Mouse (Mus musculus): ENCODE measurements around the gene Galc. TPM values are rescaled to one million over a fixed set of nuclear protein-coding genes. Genes with fewer than 3 reads are reported as not detected.

The Galc gene
- polyA plus RNA-seq, 1 experiment: not detected

DNA sequence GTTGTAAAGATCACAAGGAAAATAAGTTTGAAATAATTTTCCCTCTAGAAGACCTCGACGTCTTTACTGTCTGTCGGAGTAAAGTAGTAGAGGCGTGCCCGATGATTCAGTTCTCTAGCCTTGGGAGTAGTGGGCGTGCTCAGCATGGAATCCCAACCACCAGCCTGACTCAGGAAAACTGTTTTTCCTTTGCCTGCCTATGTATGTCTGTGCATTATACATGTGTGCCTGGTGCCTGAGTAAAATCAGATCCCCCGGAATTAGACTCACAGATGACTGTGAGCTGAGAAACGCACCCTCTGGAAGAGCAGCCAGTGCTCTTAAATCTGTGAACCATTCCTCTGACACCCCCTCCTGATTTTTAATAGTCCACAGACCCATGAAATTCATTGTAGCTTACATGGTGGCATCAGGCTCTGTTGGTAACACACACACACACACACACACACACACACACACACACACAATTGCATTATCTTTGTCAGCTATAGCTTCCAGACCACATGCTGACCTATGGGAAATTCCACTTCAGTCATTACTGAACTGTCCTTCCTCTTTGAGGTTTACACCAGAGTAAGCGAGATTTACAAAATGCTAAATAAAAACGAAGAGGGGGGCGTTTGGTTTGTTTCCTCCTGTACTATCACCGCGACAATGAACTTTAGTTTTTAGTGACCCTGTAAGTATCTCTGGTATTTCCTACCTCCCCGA is 23.7 kb upstream of the Galc start:
- no peak overlapping the region for H3K4me3 ChIP-seq (ENCODE audit: insufficient read depth, low read depth, low read length)
- TF ChIP-seq POLR2A (IDR thresholded peaks at IDR 0.05; ENCODE audit: insufficient read depth, low read depth, low read length) (no peak), CTCF (IDR thresholded peaks at IDR 0.05; ENCODE audit: insufficient read depth, low read depth, low read length) (no peak)
- no peak overlapping the region for H3K27ac ChIP-seq (ENCODE audit: insufficient read depth, low read depth, low read length)
- no peaks in the 10 kb centered on the region; the same call in 1 of the 2 replicates for H3K4me1 ChIP-seq (ENCODE audit: control insufficient read depth, insufficient read depth, low read length)
- 58% methylated on average over 14 of the region's 14 CpGs for WGBS

DNA sequence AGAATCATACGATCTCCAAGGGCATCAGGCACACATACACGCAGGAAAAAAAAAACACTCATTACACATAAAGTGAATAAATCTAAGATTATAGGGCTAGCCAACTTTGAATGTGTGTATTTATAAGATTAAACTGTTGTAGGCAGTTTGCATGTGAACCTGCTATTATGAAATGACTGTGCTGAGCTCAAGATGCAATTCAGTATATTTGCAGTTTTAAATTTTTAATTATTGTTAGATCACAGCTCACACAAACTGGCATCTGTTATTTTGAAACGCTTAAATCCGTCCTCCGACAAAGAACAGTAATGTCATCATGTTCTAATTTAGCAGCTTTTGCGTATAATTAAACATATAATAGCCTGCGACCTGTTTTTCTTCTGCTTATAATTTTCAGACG is 21.7 kb upstream of the Galc start:
- TF ChIP-seq POLR2A (IDR thresholded peaks at IDR 0.05; ENCODE audit: insufficient read depth, low read depth, low read length) (no peak), CTCF (IDR thresholded peaks at IDR 0.05; ENCODE audit: insufficient read depth, low read depth, low read length) (no peak)
- 55% methylated on average over 8 of the region's 8 CpGs for WGBS
- Histone ChIP-seq H3K4me1 (ENCODE audit: control insufficient read depth, insufficient read depth, low read length) (no peaks in the 10 kb centered on the region; the same call in 1 of the 2 replicates), H3K27ac (ENCODE audit: insufficient read depth, low read depth, low read length) (no peak overlapping the region), H3K4me3 (ENCODE audit: insufficient read depth, low read depth, low read length) (no peak overlapping the region)

- 26% methylated on average over 5 of the region's 5 CpGs for WGBS
- no peak overlapping the region for H3K4me3 ChIP-seq (ENCODE audit: insufficient read depth, low read depth, low read length)
- no peak for TF ChIP-seq CTCF (IDR thresholded peaks at IDR 0.05; ENCODE audit: insufficient read depth, low read depth, low read length)
- TF ChIP-seq POLR2A (IDR thresholded peaks at IDR 0.05; ENCODE audit: insufficient read depth, low read depth, low read length): no peak
- H3K27ac ChIP-seq (ENCODE audit: insufficient read depth, low read depth, low read length): no peak overlapping the region
- no peaks in the 10 kb centered on the region; the same call in 1 of the 2 replicates for H3K4me1 ChIP-seq (ENCODE audit: control insufficient read depth, insufficient read depth, low read length)
These were observed 21.3 kb upstream of the Galc start for GRCm38 (mm10) chr12:98280530-98280929.

- Histone ChIP-seq H3K27ac (ENCODE audit: insufficient read depth, low read depth, low read length) (no peak overlapping the region), H3K4me1 (ENCODE audit: control insufficient read depth, insufficient read depth, low read length) (no peaks in the 10 kb centered on the region), H3K4me3 (ENCODE audit: insufficient read depth, low read depth, low read length) (no peak overlapping the region)
- 80% methylated on average over 7 of the region's 7 CpGs for WGBS
- TF ChIP-seq CTCF (IDR thresholded peaks at IDR 0.05; ENCODE audit: insufficient read depth, low read depth, low read length) (no peak), POLR2A (IDR thresholded peaks at IDR 0.05; ENCODE audit: insufficient read depth, low read depth, low read length) (no peak)
These were observed 13.2 kb upstream of the Galc start for GRCm38 (mm10) chr12:98272433-98272832.

DNA sequence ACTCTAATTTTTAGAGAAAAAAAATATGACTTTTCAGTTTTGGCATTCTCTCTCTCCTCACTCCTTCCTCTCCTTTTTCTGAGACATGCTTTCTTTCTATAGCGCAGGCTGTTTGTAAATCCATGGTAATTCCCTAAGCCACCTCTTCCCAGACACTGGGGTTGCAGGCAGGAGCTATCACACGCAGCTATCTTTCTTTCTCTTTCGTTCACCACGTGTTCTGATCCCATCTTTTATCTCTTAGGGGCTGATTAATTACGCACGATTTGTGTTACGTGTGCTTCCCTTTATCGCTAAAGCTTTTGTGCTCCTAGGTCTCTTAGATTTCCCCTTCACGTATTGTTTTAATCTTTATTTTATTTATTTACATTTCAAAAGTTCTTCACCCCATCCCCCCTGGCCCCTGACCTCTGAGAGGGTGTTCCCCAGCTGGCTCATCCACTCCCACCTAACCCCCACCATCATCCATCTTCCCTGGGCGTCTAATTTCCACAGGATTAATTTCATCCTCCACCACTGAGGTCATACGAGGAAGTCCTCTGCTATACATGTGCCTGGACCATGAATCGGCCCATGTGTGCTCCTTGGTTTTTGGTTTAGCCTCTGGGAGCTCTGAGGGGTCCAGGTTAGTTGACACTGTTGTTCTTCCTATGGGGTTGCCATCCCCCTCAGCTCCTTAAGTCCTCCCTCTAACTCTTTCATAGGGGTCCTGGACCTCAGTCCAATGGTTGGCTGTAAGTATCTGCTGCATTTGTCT is 11.7 kb upstream of the Galc start:
- WGBS: 74% methylated on average over 12 of the region's 12 CpGs
- no peak overlapping the region for H3K27ac ChIP-seq (ENCODE audit: insufficient read depth, low read depth, low read length)
- TF ChIP-seq POLR2A (IDR thresholded peaks at IDR 0.05; ENCODE audit: insufficient read depth, low read depth, low read length) (no peak), CTCF (IDR thresholded peaks at IDR 0.05; ENCODE audit: insufficient read depth, low read depth, low read length) (no peak)

GRCm38 (mm10) chr12:98269791-98270745 is 10.8 kb upstream of the Galc start:
- TF ChIP-seq CTCF (IDR thresholded peaks at IDR 0.05; ENCODE audit: insufficient read depth, low read depth, low read length): no peak
- TF ChIP-seq POLR2A (IDR thresholded peaks at IDR 0.05; ENCODE audit: insufficient read depth, low read depth, low read length): no peak
- H3K4me1 ChIP-seq (ENCODE audit: control insufficient read depth, insufficient read depth, low read length): no peaks in the 10 kb centered on the region
- no peak overlapping the region for H3K27ac ChIP-seq (ENCODE audit: insufficient read depth, low read depth, low read length)
- WGBS: 86% methylated on average over 17 of the region's 17 CpGs
- no peak overlapping the region for H3K4me3 ChIP-seq (ENCODE audit: insufficient read depth, low read depth, low read length)

More for the DNA sequence above, 11.7 kb upstream of the Galc start:
- Histone ChIP-seq H3K4me1 (ENCODE audit: control insufficient read depth, insufficient read depth, low read length) (no peaks in the 10 kb centered on the region), H3K4me3 (ENCODE audit: insufficient read depth, low read depth, low read length) (no peak overlapping the region)

DNA sequence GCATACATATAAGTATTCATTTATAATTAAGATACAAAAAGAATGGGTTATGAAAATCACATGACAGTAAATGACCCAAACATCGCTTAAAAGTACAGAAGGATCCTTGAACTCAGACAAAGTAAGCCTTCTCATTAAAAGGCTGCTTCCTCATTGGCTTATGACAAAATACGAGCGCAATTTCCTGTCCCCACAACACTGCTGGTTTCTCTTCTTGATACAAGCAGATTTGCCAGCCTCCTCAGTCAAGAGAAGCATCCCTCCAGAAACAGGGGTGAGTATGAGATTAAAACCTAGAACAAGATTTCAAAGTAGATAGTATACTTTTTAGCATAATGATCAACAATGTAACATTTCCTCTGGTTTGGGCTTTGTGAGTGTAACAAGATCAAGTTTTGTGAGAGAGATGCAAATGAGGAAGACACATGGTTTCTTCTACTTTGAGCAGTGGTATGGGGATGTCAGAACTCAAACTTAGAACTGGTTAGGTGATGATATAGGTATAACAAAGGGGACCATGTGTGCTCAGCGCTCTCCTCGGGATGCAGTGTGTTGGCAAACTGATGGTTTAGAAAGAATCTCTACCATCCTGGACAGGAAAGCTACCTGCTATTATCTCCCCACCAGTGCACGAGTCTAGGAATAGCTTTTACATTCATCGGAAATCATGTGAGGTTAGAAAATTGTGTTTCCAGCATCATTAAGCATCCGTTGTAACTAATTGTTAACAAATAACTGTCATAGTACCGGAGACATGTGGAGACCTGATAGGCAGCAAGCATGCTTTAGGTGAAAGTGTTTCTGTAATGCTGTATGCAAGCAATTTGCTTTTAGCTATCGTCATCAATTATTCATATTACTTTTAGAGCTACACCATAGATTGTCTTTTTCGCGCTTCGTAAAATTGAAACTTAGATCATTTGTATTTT is 9.4 kb upstream of the Galc start, which contains the start of gene Gpr65:
TSS of gene Gpr65 (plus strand) at position 195 of the 929 bp plus-strand sequence.
- H3K4me3 ChIP-seq (ENCODE audit: insufficient read depth, low read depth, low read length): no peak within 1 kb of the TSS
- no peak for TF ChIP-seq CTCF (IDR thresholded peaks at IDR 0.05; ENCODE audit: insufficient read depth, low read depth, low read length)
- TF ChIP-seq POLR2A (IDR thresholded peaks at IDR 0.05; ENCODE audit: insufficient read depth, low read depth, low read length): no peak
- WGBS: 92% methylated on average over 13 of the region's 13 CpGs
- H3K27ac ChIP-seq (ENCODE audit: insufficient read depth, low read depth, low read length): no peak within 1 kb of the TSS
- H3K4me1 ChIP-seq (ENCODE audit: control insufficient read depth, insufficient read depth, low read length): no peaks in the 10 kb centered on the region

GRCm38 (mm10) chr12:98265697-98266096 is 6.4 kb upstream of the Galc start:
- Histone ChIP-seq H3K27ac (ENCODE audit: insufficient read depth, low read depth, low read length) (no peak overlapping the region), H3K4me3 (ENCODE audit: insufficient read depth, low read depth, low read length) (no peak overlapping the region), H3K4me1 (ENCODE audit: control insufficient read depth, insufficient read depth, low read length) (no peaks in the 10 kb centered on the region)
- 84% methylated on average over 9 of the region's 9 CpGs for WGBS
- no peak for TF ChIP-seq POLR2A (IDR thresholded peaks at IDR 0.05; ENCODE audit: insufficient read depth, low read depth, low read length)
- no peak for TF ChIP-seq CTCF (IDR thresholded peaks at IDR 0.05; ENCODE audit: insufficient read depth, low read depth, low read length)
